Mouse (Mus musculus) embryonic fibroblast, embryonic 13.5 days (primary cell): ENCODE measurements around the gene Cyb561a3.

Experiments
- CTCF ChIP-seq: IDR thresholded peaks from 2 replicates; pipeline ENCODE4 v1.5.1; 2011; ENCODE audit warnings: mild to moderate bottlenecking, control low read depth, low read length, moderate library complexity, borderline replicate concordance; ENCODE audit not compliant: insufficient read depth
- POLR2A ChIP-seq: IDR thresholded peaks from 2 replicates; pipeline ENCODE4 v1.6.1; 2011; ENCODE audit warnings: low read depth, mild to moderate bottlenecking, control low read depth, low read length, moderate library complexity

- TF ChIP-seq POLR2A (no peak), CTCF (no peak)
These were observed 8.1 kb downstream of the Cyb561a3 start for GRCm38 (mm10) chr19:10585112-10585511.
